Mouse (Mus musculus): ENCODE measurements around the gene Gm16181.

Gene Gm16181

DNA sequence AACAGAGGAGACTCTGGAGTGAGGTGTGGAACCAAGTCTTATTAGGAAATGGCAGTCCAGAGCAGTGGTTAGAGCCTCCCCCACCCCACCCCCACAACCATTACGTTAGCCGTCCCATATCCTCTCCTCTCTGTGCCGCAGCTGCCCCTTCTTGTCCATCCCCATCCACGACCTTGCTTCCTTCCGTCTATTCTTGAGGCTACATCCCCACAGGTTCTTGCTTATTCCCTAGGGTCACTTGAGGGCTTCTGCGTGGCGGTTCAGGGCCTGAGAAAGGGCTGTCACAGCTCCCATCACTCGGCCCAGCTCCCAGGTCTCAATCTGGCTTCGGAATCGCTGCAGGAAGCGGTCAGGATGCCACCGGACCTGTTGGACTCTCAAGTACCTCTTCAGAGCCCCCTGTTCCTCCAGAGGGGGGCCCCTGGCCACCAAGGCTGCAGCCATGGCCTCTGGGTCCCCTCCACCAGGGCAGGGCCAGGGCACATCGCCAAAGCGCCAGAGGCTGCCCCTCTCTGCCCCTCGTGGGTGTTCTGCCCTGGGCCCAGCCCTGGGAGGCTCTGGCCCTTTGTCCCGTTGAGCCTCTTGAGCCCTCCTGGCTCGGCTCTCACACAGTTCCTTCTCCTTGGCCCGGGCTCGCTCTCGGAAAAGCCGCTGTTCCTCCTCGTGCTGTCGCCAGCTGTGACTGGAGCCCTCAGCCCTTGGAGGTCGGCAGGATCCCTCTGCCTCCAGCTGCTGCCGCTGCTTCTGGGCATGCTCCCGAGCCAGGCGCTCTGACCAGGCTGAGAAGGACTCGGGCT lies at the start of gene Gm16181:
Gene Gm16181, plus strand, starts transcription at position 679 of the 797 bp plus-strand sequence.
- DNase-seq: no peak

GRCm38 (mm10) chr17:35172445-35173234 lies 48.0 kb upstream of the Gm16181 start:
- DNase-seq: no peak

DNA sequence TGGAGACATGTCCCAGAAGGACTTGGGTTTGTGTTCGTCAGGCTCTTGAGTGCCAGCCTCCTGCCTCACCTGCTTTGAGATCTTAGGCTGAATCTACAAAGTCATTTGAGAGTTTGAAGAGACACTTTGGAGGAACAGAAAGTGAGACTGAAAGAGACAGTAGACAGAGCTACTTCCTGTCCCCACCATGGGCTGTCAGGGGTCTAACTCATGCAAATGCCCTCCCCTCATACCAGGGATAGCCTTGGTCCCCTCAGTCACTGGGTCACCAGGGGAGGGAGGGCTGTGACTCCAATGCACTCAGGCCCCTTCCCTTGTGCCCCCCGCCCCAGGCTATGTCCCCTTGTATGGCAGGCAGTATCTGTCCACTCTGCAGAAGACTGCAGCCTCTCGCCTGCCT lies 47.3 kb upstream of the Gm16181 start:
- DNase-seq: no peak

DNA sequence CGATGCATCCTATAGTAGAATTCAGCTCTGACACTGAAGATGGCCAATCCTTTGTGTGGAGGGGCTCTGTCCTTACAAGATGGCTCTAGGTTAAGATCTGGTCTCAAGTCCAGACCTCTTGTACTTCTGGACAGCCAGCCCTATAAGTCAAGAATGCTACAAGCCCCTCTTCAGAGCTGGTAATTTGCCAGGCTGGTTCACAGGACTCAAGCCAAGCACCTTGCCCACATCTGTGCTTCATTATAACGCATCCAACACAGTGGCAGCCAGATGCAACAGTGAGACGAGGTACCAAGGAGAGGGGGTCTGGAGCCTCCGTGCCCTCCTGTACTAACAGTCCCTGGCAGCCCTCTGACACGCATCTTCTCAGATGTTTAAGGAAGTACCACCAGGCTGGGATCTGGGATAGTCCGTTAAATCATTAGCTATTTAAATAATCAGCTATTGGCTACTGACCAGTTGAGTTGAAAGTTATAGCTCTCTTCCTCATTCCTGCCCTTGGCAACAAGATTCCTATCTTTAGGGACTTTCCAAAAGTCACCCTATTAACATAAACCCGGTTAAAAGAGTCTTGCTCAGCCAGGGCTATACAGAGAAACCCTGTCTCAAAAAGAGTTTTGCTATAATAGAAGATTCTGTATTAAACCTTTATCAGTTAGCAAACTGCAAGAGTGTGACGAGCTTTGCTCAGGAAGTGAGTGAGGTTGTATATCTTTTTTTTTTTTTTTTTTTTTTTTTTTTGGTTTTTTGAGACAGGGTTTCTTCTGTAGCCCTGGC lies 46.2 kb upstream of the Gm16181 start:
- no peak for DNase-seq

DNA sequence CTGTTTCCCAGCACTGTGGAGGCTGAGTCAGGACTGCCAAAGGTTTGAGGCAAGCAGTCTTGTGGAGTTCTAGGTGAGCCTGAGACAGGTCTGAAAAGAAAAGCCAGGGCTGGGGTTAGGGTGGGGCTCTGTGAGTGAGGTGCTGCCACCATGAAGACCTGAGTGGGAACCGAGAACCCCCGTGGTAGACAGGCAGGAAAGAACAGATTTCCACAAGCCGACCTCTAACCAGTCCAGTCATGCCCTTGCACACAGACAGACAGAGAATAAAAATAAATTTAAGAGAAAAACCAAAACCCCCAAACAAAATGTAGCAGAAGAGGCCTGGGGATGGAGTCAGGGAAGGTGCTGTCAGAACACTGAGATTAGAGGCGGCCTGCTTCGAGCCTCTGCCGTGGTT lies 45.3 kb upstream of the Gm16181 start:
- DNase-seq: no peak

DNA sequence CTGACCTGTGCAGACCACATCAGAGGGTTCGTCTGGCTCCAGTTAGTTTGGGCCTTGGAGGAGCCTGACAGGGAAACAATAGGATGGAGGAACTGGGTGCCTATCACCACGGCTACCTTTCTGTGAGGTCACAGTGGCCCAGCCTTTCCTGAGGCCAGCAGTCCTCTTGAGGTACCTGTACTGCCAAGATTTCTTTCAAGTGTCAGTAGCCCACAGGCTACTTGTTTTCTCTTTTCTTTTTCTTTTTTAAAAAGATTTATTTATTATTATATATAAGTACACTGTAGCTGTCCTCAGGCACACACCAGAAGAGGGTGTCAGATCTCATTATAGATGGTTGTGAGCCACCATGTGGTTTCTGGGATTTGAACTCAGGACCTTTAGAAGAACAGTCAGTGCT lies 44.7 kb upstream of the Gm16181 start, which contains the start of gene Aif1:
Gene Aif1, minus strand, starts transcription at position 101 of the 400 bp plus-strand sequence.
- DNase-seq: no peak

DNA sequence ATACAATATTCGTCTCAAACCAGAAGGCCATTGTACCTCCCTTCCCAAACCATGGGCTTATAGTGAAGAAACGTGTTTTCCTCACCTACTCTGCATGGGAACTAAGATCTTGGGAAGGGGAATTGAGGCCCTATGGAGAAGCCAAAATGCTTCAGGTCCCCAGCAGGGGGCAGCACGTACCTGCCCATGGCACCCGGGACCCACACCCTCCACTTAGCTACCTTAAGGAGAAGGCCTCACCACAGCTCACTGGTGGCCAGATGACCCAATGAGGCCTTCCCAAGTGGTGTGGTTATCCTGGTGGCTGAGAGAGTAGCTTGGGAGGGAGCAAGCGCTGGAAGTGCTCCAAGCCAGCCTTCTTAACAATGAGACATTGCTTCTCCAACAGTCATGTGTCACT lies 42.1 kb upstream of the Gm16181 start:
- no peak for DNase-seq

DNA sequence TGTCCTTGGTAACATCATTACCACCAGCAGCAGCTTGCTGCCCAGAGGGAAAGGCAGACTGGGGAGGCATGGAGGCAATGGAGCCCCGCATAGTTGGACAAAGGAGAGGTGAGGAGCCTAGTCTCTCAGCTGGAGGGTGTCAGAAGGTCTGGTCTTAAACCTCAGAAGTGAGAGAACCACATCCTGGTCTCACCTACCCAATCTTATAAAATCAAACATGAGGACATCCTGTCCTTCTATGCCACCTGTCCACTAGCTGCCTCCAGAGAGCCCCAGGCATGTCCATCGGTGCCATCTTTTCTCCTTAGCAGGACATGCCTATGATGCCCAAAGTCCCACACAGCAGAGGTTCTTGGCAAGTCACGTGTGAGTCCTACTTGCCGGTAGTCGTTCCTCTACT lies 40.5 kb upstream of the Gm16181 start:
- no peak for DNase-seq

DNA sequence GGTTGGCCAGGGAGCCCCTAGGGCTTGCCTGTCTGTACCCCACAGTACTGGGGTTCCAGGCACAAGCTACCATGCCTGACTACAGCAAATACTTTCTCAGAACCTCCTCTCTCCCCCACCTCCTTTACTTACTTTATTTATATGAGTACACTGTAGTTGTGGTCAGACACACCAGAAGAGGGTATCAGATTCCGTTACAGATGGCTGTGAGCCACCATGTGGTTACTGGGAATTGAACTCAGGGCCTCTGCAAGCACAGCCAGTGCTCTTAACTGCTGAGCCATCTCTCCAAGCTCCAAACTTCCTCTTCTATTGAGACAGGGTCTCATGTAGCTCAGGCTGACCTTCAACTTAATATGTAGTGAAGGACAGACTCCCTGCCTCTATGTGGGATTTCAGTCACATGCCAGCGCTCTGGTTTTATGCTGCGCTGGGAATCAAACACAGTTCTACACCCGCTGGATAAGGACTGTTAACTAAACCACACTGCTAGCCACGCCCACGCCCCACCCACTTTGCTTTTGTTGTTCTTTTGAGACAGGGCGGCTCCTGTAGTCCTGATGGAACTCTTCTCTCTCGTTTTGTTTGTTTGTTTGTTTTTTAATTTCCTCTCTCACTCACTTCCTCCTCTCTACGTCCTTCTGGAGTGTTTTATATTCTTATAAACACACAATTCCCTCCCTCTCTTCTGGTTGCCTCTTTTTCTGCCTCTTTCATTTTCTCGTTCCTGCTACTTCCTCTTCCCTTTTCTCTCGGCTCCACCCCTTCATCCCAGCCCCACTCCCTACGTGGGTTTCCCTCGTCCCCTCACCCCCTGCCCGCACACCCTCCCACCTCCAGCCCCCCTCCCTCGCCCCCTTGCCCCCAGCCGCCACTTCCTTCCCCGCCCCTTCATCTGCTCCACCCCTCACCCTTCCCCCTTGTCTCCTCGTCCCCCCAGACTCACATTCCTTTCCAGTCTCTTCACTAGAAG lies 34.7 kb upstream of the Gm16181 start:
- peak; percentile 52 for DNase-seq

DNA sequence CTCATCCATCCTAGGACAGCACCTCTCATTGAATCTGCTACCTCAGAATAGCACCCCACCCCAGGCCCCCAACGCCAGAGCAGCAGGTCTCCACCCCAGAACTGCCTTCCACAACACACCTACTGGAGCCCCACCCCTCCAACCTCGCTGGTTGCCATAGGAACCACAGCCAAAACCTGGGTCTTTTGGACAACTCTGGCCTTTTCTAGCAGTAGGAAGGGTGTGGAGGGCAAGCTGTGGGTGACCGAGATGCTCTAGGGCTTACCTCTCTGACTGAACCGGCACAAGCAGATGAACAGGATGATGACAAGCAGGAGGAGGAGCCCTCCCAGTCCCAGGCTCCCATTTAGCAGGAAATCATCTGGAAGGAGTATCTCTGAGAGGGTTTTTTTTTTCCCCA lies 34.0 kb upstream of the Gm16181 start:
- DNase-seq: no peak

- DNase-seq: no peak
Observed at GRCm38 (mm10) chr17:35187345-35187744, 33.3 kb upstream of the Gm16181 start.

DNA sequence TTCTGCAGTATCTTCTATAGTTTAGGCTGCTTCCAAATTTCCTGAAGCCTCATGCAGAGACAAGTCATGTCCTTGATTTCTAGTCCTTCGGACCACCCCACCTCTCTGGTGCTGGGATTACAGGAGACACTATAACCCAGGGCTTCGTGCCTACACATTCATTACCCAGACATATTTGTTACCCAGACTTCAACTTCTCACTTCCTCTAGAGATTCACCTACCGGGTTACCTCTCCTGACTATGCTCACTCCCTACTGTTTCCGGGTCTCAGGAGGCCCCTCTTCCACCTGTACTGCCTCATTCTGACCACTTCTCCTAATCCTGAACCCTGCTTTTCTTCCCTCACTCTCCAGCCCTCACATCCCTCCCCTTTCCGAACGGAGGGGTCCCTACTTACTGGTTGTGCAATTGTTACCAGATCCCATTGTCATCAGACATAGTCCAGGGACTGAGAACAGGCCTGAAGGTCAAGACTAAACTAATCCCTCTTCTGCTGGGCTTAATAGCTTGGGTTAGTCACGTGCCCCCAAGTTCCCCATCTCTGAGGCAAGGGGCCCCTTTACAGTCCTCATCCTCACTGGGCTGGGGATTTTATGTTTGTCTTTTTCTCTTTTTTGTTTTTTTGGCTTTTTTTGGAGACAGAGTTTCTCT lies 32.5 kb upstream of the Gm16181 start, which contains the start of gene Lst1:
Gene Lst1, minus strand, starts transcription at position 481 of the 652 bp plus-strand sequence.
- no peak for DNase-seq

DNA sequence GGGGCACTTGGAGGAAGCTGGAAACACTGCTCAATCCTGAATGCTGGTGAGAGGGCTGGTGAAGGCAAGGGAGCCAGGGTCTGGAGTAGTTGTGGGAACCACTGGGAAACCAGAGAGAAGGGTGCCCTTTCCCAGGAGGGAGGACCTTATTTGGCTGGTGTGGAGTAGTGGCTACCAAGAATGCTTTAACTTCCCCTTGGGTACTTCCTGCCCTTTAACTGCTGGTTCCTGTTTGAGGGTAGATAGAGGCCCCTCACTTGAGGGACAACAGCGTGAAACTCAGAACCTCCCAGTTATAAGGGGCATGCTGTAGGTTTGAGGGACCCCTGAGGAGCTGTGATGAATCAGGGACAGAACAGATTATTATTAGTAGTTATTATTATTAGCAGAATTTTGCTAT lies 31.4 kb upstream of the Gm16181 start:
- no peak for DNase-seq

DNA sequence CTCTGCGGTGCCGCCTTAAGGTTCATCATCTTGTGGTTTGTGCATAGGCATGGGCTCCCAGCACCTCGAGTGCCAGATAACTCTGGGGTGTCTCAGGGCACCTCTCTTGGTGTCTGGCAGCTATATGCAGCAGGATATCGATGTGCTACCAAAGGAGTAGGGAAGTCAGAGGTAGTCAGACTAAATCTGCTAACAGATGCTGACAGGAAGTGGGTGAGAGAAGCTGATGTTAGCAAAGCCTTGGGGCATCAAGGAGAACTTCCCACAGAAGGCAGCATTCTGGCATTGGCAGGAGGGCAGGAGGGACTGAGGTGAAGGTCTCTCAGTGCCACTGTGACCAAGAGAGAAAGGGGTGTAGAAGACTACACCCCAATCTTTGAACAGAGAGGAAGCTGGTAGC lies 30.5 kb upstream of the Gm16181 start:
- DNase-seq: no peak

DNA sequence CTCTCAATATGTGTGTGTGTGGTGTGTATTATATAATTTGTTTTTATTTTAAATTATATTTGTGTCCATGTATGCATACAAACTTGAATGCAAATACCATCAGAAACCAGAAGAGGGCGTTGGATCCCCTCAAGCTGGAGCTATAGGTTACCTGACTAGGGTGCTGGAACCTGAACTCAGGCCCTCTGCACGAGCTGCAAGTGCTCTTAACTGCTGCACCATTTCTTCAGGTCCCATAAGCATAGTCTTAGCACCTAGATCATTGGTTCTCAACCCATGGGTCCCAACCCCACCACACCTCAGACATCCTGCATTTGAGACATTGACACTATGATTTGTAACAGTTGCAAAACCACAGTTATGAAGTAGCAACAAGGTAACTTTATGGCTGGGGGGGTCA lies 28.9 kb upstream of the Gm16181 start:
- no peak for DNase-seq

- DNase-seq: no peak
Observed at GRCm38 (mm10) chr17:35192924-35193323, 27.7 kb upstream of the Gm16181 start.

- no peak for DNase-seq
Observed at GRCm38 (mm10) chr17:35193881-35194843, 26.5 kb upstream of the Gm16181 start, which contains the start of gene Ltb. Ltb (plus strand) TSS chr17:35194439.

DNA sequence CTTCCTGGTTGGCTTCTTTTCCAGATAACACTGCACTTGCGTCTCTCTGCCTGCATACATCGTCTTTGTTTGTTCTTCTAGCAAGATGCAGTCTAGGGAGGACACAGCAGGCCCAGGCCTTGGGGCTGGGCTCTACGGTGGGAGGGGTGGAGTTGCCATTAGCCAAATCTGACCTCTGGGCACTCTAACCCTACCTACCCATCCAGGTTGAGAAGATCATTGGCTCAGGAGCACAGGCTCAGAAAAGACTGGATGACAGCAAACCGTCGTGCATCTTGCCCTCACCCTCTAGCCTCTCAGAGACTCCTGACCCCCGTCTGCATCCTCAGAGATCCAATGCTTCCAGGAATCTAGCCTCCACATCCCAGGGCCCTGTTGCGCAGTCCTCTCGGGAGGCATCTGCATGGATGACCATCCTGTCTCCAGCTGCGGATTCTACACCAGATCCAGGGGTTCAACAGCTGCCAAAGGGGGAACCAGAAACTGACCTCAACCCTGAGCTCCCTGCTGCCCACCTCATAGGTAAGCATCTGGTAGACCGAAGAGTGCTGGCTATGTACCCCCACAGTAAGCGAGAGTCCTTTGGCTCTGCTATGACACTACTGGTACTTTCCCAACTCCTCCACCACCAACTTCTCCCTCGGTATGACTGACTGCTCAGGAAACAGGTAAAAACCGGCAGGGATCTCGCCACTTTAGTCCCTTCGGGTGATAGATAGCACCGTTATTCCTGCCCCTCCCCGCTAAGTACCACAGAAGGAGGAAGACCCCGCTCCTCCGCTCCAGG lies 25.6 kb upstream of the Gm16181 start:
- no peak for DNase-seq

- DNase-seq: peak; percentile 87
Observed at GRCm38 (mm10) chr17:35195631-35196320, 24.9 kb upstream of the Gm16181 start.

Measured in right cerebral cortex, postnatal 4 days (tissue).